Mouse (Mus musculus): ENCODE results near the gene Aspdh. TPM values are rescaled to one million over a fixed set of nuclear protein-coding genes. Genes with fewer than 3 reads are reported as not detected.
A peak's percentile ranks its signal among the peaks of the same experiment; 100 is the strongest.

Gene Aspdh
- total RNA-seq, 2 experiments from 2014 or later = 20.5 to 24.5 TPM

DNA sequence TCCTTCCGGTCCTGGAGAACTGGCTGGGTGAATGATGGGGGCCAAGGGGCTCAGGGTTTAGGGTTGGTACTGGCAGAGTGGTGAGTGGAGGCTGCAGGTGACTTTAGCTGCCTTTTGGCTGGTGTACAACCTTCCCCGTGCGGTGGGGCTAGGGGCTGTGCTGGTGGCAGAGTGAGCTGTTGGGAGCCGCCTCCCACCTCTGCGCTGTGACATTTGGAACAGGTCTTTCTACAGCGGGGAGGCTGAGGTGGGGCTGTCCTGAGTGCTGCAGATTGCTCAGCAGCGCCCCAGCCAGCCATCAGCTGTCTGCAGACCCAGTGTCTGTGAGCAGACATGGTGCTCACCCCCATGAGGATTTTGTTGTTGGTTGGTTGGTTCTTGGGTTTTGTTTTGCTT is 19.7 kb upstream of the Aspdh start:
- intact Hi-C loops (cut with DNase I) = loop anchor here (10.0 kb wide), 1 partner anchor 61 kb away; the partner anchor contains the start of genes 1700008O03Rik and Syt3
- DNase-seq = no peak

GRCm38 (mm10) chr7:44446070-44446855 is 18.9 kb upstream of the Aspdh start:
- DNase-seq = peak; percentile 41
- intact Hi-C loops (cut with DNase I) = loop anchor here (10.0 kb wide), 1 partner anchor 61 kb away; the partner anchor contains the start of genes 1700008O03Rik and Syt3

- DNase-seq = no peak
- intact Hi-C loops (cut with DNase I) = no loop called here
These were observed 11.9 kb upstream of the Aspdh start for GRCm38 (mm10) chr7:44453256-44453655.

DNA sequence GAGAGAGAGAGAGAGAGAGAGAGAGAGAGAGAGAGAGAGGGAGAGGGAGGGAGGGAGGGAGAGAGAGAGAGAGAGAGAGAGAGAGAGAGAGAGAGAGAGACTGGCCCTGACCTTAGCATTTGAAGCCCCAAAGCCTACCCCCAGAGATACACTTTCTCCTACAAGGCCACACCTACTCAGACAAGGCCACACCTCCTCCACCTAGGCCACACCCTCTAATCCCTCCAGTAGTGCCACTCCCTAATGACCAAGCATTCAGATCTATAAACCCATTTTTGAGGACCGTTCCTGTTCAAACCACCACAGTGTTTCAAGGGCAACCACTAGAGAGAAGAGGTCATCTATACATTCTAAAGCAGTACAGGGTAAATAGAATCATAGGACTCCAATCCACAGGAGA is 8.9 kb upstream of the Aspdh start:
- no peak for DNase-seq
- intact Hi-C loops (cut with DNase I) = no loop called here

- no peak for DNase-seq
- intact Hi-C loops (cut with DNase I) = no loop called here
These were observed 5.1 kb upstream of the Aspdh start for GRCm38 (mm10) chr7:44460067-44460466.

DNA sequence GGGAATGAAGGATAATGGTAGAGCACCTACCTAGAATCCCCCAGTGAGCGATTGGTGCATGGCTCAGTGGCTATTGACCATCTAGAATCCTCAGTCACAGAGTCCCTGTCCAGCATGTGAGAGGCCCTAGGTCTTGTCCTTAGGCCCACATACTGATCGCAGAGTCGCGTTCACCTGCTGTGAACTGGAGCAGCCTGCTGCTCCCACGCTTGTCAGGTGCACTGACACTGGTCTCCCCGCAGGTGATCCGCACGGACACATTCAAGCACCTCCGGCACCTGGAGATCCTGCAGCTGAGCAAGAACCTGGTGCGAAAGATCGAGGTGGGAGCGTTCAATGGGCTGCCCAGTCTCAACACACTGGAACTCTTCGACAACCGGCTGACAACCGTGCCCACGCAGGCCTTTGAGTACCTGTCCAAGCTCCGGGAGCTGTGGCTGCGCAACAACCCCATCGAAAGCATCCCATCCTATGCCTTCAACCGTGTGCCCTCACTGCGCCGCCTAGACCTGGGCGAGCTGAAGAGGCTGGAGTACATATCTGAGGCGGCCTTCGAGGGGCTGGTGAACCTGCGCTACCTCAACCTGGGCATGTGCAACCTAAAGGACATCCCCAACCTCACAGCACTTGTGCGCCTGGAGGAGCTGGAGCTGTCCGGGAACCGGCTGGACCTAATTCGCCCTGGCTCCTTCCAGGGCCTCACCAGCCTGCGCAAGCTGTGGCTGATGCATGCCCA is 4.3 kb upstream of the Aspdh start:
- intact Hi-C loops (cut with DNase I) = no loop called here
- no peak for DNase-seq

- intact Hi-C loops (cut with DNase I) = no loop called here
- no peak for DNase-seq
These were observed 3.5 kb upstream of the Aspdh start for GRCm38 (mm10) chr7:44461503-44462217.

GRCm38 (mm10) chr7:44462218-44463055 is 2.8 kb upstream of the Aspdh start:
- peak; percentile 64 for DNase-seq
- intact Hi-C loops (cut with DNase I) = no loop called here

- no peak for DNase-seq
- intact Hi-C loops (cut with DNase I) = no loop called here
These were observed 2.1 kb upstream of the Aspdh start for GRCm38 (mm10) chr7:44463056-44463425.

- no peak for DNase-seq
- intact Hi-C loops (cut with DNase I) = no loop called here
These were observed 1.5 kb upstream of the Aspdh start for GRCm38 (mm10) chr7:44463556-44464225.

DNA sequence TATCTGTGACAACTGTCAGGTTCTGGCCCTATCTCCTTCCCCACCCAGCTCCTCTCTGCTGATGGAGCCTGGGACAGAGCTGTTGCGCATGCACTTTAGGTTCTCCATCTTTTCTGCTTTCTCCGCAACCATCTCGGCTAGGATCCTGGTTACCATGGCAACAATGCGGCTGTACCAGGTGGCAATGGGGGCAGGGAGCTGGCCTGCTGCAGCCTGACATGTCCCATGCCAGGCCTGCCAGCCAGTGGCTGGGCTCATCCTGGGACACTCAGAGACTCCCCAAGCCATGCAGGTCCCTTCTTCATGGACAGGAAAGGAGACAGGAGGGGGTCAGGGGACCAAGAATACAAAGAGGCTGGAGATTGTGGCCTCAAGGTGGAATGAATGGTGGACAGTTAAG is 680 bp upstream of the Aspdh start:
- peak; percentile 93 for DNase-seq
- intact Hi-C loops (cut with DNase I) = no loop called here

GRCm38 (mm10) chr7:44466006-44466887 is 1.1 kb downstream of the Aspdh start:
- intact Hi-C loops (cut with DNase I) = no loop called here
- DNase-seq = no peak

GRCm38 (mm10) chr7:44466888-44467311 is 1.7 kb downstream of the Aspdh start:
- intact Hi-C loops (cut with DNase I) = no loop called here

DNA sequence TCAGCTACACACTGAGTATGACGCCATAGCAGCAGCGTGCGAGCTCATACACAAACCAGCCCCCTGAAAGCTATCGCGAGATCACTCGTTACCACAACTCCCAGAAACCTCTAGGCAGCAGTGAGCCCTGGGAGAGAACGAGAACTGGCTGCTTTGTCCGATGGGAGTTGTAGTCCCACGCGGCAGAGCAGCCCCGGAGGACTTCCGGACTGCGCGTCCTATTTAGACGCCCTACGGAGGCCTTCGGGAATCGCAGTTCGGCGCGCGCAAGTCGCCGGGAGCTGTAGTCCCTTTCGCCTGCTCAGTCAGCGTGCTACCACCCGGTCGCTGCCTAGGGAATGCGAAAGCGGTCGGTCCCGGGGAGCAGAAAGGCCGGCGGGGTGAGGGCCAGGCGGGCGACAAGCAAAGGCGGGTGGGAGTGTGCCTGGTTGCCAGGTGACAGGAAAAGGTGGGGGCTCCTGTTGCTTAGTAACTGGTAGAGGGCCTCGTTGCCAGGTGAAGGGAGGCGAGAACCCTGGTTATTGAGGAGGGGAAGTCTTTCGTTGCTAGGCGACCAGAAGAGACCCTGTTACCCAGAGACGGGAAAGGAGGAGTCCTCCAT is 2.7 kb downstream of the Aspdh start, which contains the start of gene Josd2:
Gene Josd2, plus strand, starts transcription at position 170 of the 601 bp plus-strand sequence.
- intact Hi-C loops (cut with DNase I) = no loop called here
- DNase-seq = peak; percentile 95

More at GRCm38 (mm10) chr7:44466888-44467311, 1.7 kb downstream of the Aspdh start:
- DNase-seq = no peak

GRCm38 (mm10) chr7:44468644-44469285 is 3.6 kb downstream of the Aspdh start:
- intact Hi-C loops (cut with DNase I) = no loop called here
- no peak for DNase-seq

DNA sequence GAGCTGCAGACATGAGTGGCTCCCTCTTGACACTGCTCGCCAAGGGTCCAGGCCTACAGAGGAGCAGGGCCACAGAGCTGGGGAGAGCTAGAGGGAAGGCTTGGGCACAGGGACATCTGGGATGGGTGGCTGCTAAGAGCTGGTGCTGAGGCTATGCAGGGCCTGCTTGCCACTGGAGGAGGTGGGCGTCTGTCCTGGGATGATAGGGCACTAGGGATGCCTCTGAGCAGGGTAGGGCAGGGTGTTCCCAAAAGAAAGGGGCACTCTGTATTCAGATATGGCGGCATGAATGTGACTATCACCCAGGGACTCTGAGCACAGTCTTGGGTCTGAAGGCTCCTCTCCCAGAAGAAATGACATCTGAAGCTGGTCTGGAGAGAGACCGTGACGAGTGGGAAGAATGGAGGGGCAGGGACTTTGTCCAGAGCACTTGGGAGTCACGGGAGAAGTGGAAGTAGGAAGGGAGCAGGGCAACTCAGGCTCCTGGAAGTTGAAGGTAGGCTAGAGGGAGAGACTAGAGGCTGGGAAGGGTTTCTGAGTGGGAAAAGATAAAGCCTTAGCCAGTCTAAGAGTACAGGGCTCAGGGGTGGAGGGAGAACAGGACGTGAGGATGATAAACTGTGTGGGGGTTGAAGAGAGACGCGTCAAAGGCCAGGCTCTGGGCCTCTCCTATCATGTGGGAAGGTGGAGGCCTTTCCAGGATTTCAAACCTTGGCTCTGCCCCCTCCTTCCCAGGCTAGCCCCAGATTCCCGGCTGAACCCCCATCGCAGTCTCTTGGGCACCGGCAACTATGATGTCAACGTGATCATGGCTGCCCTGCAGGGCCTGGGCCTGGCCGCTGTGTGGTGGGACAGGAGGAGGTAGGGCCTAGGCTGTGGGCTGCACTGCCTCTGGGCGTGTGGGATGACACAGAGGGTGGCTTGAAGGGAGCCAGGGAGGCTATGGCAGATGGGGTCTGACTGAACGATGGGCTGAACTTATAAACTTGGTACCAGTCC is 4.8 kb downstream of the Aspdh start:
- no peak for DNase-seq
- intact Hi-C loops (cut with DNase I) = no loop called here
